Mouse (Mus musculus): ENCODE data around the gene Ifitm6. TPM values are rescaled to one million over a fixed set of nuclear protein-coding genes. Genes with fewer than 3 reads are reported as not detected.

The Ifitm6 gene
- total and polyA plus RNA-seq, 3 experiments, result not detected

GRCm38 (mm10) chr7:141040867-141041606 lies 23.3 kb upstream of the Ifitm6 start:
- no peak overlapping the region for H3K4me2 ChIP-seq (ENCODE audit: insufficient read depth, low read depth, poor library complexity, severe bottlenecking)
- in situ Hi-C loops (cut with MboI; ENCODE audit: low pct_ligation_motif_present, low pct_unique_long_range_greater_than_20kb, low sequenced_read_pairs), result no loop called here
- dilution Hi-C loops (cut with MboI; ENCODE audit: extremely low pct_ligation_motif_present, extremely low pct_unique_long_range_greater_than_20kb, low sequenced_read_pairs), result no loop called here

GRCm38 (mm10) chr7:141039386-141040107 lies 21.8 kb upstream of the Ifitm6 start:
- Histone ChIP-seq H3K9ac (ENCODE audit: insufficient read depth, low read depth) (no peak overlapping the region), H3K36me3 (replicated peaks in 1 of 2; ENCODE audit: control insufficient read depth in 1 of 2, insufficient read depth in 1 of 2, low read length in 1 of 2) (no peaks in the 10 kb centered on the region), H3K4me2 (ENCODE audit: insufficient read depth, low read depth, poor library complexity, severe bottlenecking) (no peak overlapping the region), H3K27me3 (replicated peaks) (peaks cover 10% of the 10 kb centered on the region), H3K79me2 (replicated peaks; ENCODE audit: control insufficient read depth, extremely low read depth, insufficient read depth, poor library complexity, severe bottlenecking) (no peaks in the 10 kb centered on the region), H3K4me3 (replicated peaks in 1 of 3; ENCODE audit: low read depth in 2 of 3, low read length in 2 of 3, poor library complexity in 1 of 3) (no peak overlapping the region), H3K9me3 (replicated peaks; ENCODE audit: low read length) (peaks cover 6% of the 10 kb centered on the region), H3K27ac (ENCODE audit: insufficient read depth, low read depth) (no peak overlapping the region), H3K4me1 (ENCODE audit: control insufficient read depth in 1 of 2, insufficient read depth in 2 of 2) (peaks cover 3 to 11% of the 10 kb centered on the region in 2 experiments; a peak in 3 of 4 replicates)
- DNase-seq (ENCODE audit: extremely low read depth), result no peak
- dilution Hi-C loops (cut with MboI; ENCODE audit: extremely low pct_ligation_motif_present, extremely low pct_unique_long_range_greater_than_20kb, low sequenced_read_pairs) (no loop called here), in situ Hi-C loops (cut with MboI; ENCODE audit: low pct_ligation_motif_present, low pct_unique_long_range_greater_than_20kb, low sequenced_read_pairs) (no loop called here)
- no peak for TF ChIP-seq CTCF (conservative IDR thresholded peaks at IDR 0.05 in 1 of 2, IDR thresholded peaks at IDR 0.05 in 1 of 2; ENCODE audit: low read depth in 2 of 2, low read length in 2 of 2)
- no peak for TF ChIP-seq MAZ (IDR thresholded peaks at IDR 0.05; ENCODE audit: low read depth, low read length)
- no peak for TF ChIP-seq ZC3H11A (IDR thresholded peaks at IDR 0.05; ENCODE audit: low read depth, low read length)
- TF ChIP-seq RCOR1 (conservative IDR thresholded peaks at IDR 0.05; ENCODE audit: low read depth, low read length), result no peak
- no peak for TF ChIP-seq HCFC1 (IDR thresholded peaks at IDR 0.05; ENCODE audit: low read depth, low read length)
- no peak for TF ChIP-seq SIN3A (IDR thresholded peaks at IDR 0.05; ENCODE audit: low read length)
- TF ChIP-seq USF1 (IDR thresholded peaks at IDR 0.05; ENCODE audit: low read depth, low read length), result no peak
- no peak for TF ChIP-seq JUND (conservative IDR thresholded peaks at IDR 0.05; ENCODE audit: low read depth, low read length)
- TF ChIP-seq MYC (IDR thresholded peaks at IDR 0.05; ENCODE audit: low read depth, low read length), result no peak
- TF ChIP-seq EP300 (IDR thresholded peaks at IDR 0.05; ENCODE audit: low read length), result no peak
- TF ChIP-seq MAFK (IDR thresholded peaks at IDR 0.05; ENCODE audit: insufficient replicate concordance, low read length), result no peak
- no peak for TF ChIP-seq E2F4 (IDR thresholded peaks at IDR 0.05; ENCODE audit: insufficient replicate concordance, low read depth, low read length)
- TF ChIP-seq JUN (IDR thresholded peaks at IDR 0.05; ENCODE audit: insufficient read depth, low read depth, low read length), result no peak
- no peak for TF ChIP-seq MXI1 (IDR thresholded peaks at IDR 0.05; ENCODE audit: low read depth, low read length)
- no peak for TF ChIP-seq SMC3 (IDR thresholded peaks at IDR 0.05; ENCODE audit: low read depth, low read length)
- TF ChIP-seq POLR2AphosphoS2 (IDR thresholded peaks at IDR 0.05; ENCODE audit: low read depth, low read length), result no peak
- TF ChIP-seq ELF1 (IDR thresholded peaks at IDR 0.05; ENCODE audit: low read depth, low read length), result no peak
- TF ChIP-seq BHLHE40 (IDR thresholded peaks at IDR 0.05; ENCODE audit: low read depth, low read length), result no peak
- TF ChIP-seq TCF12 (IDR thresholded peaks at IDR 0.05; ENCODE audit: low read depth, low read length), result no peak

More at GRCm38 (mm10) chr7:141040867-141041606, 23.3 kb upstream of the Ifitm6 start:
- Histone ChIP-seq H3K4me3 (replicated peaks in 1 of 3; ENCODE audit: low read depth in 2 of 3, low read length in 2 of 3, poor library complexity in 1 of 3) (no peak overlapping the region), H3K36me3 (replicated peaks in 1 of 2; ENCODE audit: control insufficient read depth in 1 of 2, insufficient read depth in 1 of 2, low read length in 1 of 2) (no peaks in the 10 kb centered on the region), H3K79me2 (replicated peaks; ENCODE audit: control insufficient read depth, extremely low read depth, insufficient read depth, poor library complexity, severe bottlenecking) (no peaks in the 10 kb centered on the region), H3K27ac (ENCODE audit: insufficient read depth, low read depth) (no peak overlapping the region), H3K27me3 (replicated peaks) (peaks cover 11% of the 10 kb centered on the region), H3K9me3 (replicated peaks; ENCODE audit: low read length) (peaks cover 6% of the 10 kb centered on the region), H3K9ac (ENCODE audit: insufficient read depth, low read depth) (no peak overlapping the region), H3K4me1 (ENCODE audit: control insufficient read depth in 1 of 2, insufficient read depth in 2 of 2) (peaks cover 3 to 11% of the 10 kb centered on the region in 2 experiments; a peak in 3 of 4 replicates)
- no peak for DNase-seq (ENCODE audit: extremely low read depth)
- TF ChIP-seq SMC3 (IDR thresholded peaks at IDR 0.05; ENCODE audit: low read depth, low read length) (no peak), SIN3A (IDR thresholded peaks at IDR 0.05; ENCODE audit: low read length) (no peak), RAD21 (IDR thresholded peaks at IDR 0.05; ENCODE audit: low read depth, low read length) (no peak), UBTF (IDR thresholded peaks at IDR 0.05; ENCODE audit: low read depth, low read length) (no peak), USF2 (conservative IDR thresholded peaks at IDR 0.05; ENCODE audit: low read depth, low read length) (no peak)
